Mouse (Mus musculus) right cerebral cortex, postnatal 25 days (tissue): ENCODE measurements at regions not wholly inside any gene's neighbourhood (a gene's known extent, or its start where the extent isn't known, plus 50 kb on each side); places are given as distances from the start of the nearest gene placed in this dataset.

Experiments
- DNase-seq: peaks from one replicate; pipeline ENCODE4 v3.0.0; 2022

DNA sequence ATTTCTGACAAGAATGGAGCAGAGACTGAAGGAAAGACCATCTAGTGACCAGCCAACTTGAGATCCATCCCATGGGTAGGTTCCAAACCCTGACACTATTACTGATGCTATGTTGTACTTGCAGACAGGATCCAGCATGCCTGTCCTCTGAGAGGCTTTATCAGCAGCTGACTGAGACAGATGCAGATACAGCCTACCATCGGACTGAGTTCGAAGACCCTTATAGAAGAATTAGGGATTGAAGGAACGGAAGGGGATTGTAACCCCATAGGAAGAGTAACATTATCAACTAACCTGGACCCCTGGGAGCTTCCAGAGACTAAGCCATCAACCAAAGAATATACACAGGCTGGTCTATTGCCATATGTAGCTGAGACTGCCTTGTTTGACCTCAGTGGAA is 183.1 kb upstream of the Adcy2 start:
- DNase-seq = no peak

DNA sequence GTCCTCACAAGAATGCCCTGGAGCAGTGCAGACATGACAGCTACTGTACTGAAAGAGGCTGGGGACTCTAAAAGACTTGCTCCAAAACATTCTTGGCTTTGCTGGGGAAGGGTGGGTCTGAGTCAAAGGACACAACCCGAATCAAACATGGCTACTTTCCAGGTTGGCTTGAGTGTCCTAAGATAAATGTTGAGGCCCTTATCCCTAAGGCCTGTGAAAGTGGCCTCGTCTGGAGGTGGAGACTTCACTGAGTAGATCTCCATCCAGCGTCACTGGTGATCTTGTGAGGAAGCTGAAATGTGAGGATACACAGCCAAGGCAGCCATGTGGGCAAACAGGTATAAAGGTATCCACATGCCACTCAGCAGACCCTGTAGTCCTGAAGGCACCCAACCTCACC is 191.3 kb upstream of the Adcy2 start:
- DNase-seq = no peak

DNA sequence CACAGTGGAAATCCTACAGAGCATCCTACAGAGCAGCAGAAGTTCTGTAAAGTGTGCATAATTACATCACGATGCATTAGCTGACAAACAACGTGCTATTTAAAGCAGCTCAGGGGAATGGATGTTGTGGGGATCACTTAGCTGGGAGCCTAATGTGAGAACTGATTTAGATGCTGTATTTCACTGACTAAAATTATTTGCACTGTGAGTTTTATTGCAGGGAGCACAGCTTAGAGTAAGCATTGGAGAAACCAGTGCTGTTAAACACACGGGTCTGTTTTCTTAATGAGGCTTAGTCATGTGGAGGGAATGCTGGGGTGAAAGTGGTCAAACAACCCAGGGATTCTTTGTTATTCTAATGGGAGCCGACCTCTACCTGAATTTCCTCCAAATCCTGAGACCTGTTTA is 197.1 kb upstream of the Adcy2 start:
- no peak for DNase-seq

DNA sequence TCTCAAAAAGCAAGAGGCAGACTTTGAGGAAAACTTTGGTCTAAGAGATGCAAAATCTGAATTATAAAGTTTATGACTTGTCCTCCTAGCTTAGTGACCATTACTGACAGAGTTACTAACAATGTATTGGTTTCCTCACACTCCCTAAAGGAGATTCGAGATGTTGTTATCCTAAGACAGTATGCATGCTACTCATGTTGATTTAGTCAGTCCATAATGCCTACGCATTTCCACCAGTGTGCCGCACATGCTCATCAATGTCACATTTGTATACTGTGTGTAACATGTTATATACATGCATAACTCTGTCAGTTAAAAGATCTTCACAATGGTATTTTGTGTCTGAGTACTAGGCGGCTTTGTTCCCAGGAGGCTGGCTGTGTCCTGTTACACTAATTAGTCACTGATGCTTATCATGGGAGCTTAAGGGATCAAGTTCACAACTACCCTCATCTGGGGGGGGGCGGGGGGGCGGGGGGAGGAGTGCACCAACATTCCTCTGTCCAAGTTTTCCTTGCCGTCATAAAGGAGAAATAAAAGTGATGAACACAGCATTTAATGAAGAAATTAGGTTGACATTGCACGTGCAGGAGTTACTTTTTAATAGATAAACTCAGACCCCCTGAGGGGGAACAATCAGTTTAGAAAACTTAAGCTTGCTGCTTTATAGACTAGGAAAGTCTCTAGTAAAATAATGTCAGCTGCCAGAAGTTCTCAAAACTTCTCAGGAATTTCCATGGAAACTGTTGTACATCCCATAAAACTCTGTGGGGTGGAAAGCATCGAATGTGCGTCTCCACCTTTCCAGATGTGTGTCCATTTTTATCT is 208.6 kb upstream of the Adcy2 start:
- no peak for DNase-seq

DNA sequence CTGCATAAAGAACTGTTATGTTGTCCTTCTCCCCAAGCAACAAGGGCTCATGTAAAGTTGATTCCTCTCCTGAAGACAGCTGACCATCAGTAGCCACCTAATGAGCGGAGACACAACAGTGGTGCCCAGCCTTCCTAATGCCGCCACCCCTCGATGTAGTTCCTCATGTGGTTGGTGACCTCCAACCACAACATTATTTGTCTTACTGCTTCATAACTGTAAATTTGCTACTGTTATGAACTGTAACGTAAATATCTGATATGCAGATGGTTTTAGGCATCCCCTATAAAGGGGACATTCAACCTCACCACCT is 209.2 kb upstream of the Adcy2 start:
- no peak for DNase-seq

DNA sequence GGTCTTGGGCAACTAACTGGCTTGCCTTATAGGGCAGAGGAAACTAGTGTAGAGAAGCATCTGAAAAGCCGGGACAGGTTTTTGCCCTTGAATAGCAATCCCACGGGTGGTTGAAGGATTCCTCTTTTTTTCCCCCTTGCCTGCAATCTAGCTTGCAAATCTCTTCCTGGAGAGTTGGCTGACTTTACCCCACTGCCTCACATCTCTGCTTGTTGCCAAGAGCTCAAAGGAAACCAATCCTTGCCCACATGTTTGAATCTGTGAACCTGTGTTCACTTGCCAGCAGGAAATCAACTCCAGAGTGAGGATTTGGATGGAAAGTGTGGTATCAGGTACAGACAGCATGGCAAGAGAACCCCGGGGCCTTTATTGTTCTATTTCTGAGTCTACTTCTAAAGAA is 217.2 kb upstream of the Adcy2 start:
- DNase-seq = no peak

DNA sequence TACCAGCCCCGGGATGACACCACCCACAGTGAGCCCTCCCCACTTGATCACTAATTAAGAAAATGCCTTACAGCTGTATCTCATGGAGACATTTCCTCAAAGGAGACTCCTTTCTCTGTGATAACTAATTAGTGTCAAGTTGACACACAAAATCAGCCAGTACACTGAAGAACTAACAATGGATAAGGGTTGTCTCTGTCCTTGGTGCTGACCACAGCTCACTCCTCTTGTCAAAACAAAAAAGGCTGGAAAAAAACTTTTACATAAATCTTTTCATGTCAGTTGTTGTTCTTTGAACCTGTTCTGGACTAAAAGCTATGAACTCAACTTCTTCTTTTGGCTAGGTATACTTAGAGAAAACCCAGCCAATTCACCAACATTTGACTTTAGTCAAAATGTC is 221.1 kb upstream of the Adcy2 start:
- DNase-seq = no peak

DNA sequence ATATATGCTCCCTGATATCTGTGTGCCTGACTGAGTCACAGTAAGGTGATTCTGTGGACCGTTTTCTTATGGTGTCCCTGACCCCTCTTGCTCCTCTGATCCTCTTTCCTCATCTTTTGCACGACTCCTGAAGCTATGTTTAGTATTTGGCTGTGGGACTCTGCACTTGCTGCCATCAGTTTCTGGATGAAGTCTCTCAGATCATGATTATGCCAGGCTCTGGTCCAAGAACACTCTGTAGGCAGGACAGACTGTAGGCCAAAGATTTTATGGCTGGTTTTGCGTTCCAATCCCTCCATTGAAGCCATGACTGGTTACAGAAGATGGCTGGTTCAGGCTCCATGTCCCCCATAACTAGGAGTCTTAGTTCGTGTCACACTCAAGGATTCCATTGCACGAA is 227.2 kb upstream of the Adcy2 start:
- DNase-seq = no peak

DNA sequence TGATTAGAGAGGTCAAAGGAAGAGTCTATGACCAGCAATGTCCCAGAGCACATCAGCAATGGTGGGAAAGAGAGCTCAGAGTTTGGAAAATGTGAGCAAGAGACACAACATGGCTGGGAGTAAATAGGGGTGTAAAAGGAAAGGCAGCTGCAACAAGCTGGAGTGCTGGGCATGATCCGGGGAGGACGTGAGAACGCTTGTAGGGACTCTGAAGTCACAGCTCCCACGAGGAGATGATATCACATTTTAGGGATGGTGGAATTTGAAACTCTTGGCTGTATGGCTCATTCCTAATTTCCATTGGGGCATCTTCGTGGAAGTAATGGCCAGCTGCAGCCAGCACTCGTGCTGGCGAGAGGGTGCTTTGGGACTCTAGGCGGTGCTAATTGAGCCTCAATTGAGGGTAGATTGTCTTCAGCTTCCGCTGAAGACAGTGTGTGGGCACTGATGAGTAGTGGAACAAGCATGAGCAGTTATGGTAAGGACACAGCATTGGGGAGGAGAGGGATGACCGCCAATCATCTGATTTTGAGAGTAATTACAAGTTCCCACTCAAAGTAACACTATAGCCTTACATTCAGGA is 231.1 kb upstream of the Adcy2 start:
- DNase-seq = no peak

DNA sequence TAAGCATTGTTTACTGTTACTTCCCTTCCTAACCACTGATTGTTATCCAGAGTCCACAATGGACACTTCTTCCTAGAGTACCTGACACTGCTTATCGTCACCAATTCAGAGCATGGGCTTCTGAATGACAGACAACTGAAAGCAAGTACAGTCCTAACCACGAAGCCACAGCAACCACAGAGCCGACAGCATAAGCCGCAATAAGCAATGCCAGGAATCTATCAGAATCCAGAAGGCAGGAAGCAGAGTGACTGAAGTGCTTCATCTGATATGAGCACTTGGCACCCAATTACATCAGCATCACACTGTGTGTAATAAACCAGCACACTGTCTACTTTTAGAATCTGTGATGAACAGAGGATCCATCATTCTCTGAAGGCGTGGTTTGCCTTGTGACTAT is 237.0 kb upstream of the Adcy2 start:
- no peak for DNase-seq

DNA sequence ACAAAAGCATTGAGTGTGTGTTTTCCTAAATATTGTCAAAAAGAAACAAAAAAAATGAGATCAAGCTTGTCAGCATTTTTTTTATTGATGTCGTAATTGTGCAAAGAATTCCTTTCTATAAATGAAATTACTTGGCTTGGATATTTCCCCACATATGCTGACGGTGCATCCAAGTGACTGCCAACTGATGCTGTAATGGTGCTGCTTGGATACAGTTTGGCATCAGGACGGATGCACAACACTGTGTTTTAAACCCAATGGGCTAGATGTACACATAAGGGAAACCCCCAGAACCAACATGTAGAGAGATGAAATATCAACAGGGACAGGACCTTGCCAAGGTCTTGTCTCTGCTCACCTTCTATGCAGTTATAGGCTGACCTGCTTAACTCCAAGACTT is 238.6 kb upstream of the Adcy2 start:
- DNase-seq = no peak

DNA sequence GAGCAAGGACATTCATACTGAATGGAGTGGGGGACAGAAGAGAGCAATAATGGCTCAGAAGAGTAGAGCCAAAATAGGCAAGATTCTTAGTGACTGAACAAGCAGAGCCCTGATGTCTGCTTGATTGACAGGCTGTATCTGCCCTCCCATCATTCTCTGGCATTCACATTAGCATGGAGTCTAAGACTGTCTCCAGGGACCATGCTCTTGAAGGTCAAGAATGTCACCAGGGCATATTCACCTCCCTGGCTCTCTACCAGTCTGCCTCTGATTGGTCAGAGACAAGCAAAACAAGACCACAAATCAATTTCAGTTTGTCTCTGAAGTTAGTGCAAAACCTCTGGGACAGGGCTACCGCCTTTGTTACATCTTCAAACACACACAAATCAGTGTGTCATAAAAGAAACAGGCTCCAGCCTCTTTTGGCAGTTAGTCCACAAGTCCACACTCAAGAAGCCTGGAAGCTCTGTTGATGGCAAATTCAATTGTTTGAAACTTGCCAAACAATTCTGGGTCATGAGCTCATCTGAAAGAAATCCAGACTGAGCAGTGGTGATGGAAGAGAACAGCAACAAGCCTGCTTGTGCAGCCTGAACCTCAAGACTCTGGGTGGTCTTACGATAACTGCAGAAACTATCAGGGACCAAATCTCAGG is 240.0 kb upstream of the Adcy2 start:
- DNase-seq = no peak

DNA sequence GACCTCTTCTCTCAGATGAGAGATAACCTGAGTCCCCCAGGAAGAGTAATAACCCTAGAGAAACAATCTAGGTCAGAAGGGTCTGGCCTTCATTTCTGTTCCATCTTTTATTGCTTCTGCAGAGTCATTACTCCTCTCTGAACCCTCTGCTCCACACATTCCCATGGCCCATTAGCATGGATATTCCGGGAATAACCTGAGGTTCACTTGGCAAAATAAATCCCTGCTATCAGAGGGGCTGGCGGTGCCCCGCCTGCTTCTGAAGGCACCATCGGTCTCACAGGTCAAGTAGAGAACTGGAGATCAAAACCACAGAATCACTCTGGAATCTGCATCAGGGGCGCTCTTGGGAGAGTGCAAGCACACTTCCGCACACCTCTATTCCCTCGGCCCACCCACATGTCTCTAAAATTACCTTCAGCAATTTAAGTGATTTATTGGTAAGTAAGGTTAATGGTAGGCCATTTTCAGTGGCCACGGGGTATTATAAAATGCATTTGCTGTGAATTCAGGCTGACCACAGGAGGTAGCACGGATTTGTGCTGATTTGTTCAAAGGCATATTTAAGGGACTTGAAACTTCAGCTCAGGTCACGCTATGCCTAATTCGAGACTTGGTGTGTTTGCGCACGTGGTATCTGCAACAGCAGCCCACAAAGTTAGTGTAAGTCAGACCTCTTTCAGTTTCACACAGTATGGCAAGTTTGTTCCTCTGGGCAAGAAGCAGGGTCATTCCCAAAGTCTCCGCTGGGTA is 243.4 kb upstream of the Adcy2 start:
- no peak for DNase-seq

DNA sequence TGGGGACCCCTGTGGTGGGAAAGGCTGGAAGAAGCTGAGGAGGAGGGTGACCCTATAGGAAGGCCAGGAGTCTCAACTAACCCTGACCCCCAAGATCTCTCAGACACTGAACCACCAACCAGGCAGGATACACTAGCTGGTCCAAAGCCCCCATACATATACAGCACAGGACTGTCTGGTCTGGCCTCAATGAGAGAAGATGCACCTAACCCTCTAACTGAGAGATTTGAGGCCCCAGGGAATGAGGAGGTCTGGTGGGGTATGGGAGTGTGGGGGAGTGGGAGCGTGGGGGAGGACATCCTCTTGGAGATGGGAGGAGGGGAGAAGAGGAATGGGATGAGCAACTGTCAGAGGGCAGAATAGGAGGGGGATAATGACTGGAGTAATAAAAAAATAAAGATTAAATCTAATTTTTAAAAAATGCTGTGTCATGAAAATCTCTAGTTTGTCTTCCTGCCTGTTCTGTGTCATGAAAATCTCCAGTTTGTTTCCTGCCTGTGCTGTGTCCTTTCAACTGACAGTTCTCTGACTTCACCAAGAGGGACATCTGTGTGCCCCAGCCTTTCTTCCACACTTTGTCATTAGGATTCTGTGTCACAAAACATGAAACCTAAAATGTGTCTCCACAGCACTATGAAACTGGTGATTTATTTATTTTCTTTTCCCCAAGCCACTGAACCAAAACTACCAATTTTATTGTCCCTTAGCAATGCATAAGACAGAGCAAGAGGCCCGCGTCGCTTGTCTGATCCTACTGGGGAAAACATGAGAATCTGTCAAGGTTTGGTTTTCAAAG is 251.2 kb upstream of the Adcy2 start:
- no peak for DNase-seq

DNA sequence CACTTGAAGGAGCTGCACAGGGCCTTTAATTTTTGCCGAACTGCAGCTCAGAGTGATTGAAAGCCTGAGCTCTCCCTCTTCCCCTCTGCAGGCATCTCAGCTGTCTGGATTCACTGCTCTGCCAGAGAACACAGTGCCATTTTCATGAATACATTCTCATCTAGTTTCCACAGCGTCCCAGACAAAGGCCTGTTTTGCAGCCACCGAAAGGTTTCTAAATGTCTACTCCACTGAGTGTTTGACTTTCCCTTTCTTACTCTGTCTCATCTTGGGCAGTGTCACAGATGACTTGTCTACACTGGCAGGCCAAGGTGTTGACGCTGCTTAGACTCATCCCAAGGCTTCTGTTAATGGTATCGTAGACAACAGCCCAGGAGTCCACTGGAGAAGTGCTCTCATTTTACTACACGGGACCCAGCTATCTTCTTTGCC is 251.8 kb upstream of the Adcy2 start:
- DNase-seq = no peak

DNA sequence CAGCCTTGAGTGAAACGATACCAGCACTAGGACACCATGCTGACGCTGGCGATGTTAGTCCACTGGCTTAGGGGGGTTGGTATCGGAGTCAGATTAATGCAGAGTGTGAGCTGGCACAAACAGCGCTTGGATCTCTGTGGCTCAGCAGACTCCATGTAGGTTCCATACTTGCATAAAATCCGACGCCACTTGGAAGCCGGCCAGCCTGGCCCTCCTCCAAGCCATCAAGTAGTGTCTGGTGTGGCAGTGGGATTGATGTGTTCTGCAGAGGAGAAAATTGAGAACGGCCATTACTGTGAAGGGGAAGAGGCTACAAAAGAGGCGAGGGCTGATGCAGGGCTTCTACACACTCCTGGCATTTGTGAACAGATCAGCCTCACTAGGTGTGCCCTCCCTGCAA is 253.0 kb upstream of the Adcy2 start:
- no peak for DNase-seq

DNA sequence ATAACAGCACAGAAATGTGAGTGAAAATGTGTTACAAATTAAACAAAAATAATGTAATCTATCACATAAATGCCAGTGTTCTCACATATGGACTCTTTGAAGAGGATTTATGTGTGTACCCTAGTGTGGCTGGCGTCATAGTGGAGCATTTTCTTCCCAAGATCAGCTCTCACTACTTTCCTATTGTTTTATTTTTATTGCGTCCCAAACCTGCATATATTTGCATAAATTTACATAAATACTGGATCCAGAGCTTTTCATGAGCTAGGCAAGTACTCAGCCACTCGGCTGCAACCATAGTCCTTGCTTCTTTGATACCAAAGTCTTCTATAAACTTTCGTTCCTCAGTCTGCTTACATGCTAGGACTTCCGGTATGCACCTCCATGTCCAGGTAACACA is 261.1 kb upstream of the Adcy2 start:
- no peak for DNase-seq

DNA sequence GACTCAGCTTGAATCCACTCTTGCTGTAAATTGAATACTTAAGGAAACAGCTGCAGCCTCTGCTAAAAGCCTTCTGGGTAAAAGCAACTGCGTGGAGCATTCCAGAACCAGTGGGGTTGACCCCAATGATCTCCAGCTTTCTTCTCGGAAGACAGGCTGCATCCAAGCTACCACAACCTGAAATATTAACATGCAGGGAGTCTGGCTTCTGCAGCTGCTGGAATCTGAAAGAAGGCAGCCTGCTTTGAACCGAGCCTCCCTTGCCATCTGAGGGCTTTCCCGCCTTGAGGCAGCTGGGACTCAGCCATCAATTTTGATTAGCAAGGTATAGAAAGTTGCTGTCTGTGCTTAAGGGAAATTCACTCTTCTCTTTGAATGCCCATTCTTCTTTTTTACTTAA is 261.6 kb upstream of the Adcy2 start:
- DNase-seq = no peak

DNA sequence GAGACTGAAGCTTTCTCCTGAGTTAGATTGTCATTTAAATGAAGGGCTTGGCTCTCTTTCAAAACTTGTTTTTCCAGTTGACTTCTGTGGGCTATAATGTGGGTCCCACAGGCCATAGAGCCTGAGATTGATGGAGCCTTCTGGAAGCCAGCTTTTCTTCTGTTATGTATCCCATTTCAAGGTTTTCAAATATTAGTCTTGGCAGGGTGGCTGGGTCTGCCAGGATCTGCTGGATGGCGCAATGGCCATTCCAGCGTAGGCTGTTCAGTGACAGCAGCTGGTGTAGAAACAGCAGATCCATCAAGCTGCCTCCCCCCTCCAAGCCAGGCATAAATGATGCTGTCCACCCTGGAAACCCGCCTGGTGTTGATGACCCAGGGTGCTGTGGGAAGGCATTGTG is 264.4 kb upstream of the Adcy2 start:
- no peak for DNase-seq

DNA sequence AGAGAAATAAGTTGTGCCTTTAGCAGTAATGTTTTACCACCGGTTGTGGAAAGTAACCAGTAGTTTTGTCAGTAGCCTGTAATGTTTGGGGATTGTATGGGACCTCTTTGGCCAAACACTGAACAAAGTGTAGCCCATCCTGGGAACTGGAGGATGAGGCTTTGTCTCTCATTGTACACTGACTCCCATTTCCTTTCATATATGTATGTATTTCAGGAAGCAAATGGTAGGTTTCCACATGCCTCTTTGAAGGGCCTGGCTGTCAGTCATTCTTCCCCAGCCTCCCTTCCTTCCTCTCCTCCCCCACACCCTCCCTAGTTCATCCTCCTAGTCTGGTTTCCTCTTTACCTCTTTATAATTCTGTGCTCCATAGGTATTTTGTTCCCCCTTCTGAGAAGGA is 266.7 kb upstream of the Adcy2 start:
- no peak for DNase-seq

DNA sequence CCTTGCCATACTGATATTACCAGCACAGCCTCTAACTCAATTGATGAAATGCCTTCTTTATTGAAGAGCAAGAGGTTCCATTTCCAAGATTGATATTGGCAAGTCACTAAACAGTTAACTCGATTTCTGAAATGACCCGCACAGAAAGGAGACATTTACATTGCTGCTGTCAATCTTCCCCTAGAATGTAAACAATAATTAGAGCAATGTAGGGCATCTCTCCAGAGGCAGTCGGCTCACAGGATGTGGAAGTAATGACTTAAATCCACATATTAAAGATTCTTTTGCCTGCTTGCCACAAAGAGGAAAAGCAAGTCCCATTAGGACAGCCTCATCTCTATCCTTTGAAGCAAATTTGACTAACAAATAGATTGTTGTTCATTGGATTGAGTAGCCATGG is 261.0 kb upstream of the Nsun2 start:
- DNase-seq = no peak

DNA sequence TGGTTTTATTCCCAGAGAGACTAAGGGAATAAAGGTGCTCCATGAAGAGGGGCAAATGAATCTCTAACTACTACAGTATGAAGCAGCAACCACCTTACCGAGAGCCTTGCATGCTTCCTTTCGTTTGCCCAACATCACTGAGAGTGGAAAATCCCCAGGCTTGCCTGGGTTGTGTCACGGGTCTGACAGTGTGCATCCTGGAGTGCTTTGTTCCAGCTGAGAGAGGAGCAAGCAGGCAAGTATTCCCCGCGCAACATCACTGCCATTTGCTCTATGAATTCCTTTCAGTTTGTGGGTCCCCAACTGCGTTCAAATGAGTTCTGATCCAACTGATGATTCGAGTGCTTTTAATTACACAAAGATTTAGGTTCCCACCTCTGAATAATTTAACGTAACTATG is 253.9 kb upstream of the Nsun2 start:
- no peak for DNase-seq

DNA sequence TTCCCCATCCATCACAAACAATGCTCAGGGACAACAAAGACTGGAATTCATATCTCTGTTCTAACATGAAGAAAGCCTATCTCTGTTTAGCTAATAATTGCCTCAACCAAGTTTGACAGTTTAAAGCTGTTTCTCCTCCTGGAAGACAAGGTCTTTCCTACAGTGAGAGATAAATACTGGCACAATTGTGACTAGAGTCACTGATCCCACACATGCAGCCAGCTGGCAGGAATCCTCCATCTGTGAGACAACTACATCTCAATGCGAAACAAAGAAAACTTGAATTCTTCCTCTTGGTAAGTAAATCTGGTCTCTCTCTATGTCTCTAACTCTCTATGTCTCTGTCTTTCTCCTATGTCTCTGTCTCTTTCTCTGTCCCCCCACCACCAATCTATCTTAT is 239.1 kb upstream of the Nsun2 start:
- DNase-seq = no peak
